Mouse (Mus musculus) lung, adult 18-20 months (tissue): Measurements from ENCODE around the gene Smyd3.

ENCODE experiments used
- DNase-seq, 2 experiments: peaks; one replicate each; pipeline ENCODE4 v3.0.0; 2022; ENCODE audit warnings: mixed read lengths in 2 of 2

Gene Smyd3

DNA sequence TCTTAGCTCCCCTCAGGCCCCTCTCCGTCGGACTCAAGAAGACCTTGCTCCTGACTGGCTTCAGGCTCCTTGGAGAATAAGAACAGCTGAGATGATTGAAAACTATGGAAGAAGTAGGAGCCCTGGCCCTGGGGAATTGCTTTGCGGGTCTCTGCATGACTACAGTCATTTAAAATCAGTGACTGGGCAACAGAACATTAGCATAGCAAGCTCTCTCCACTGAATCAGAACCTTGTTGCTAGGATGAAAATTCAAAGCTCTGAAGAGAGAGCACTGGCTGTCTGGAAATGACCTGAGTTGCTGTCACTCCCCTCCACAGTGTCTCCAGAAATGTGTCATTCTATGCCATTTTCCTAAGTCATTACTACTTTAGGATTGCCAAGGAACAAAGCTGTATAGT lies 357.1 kb downstream of the Smyd3 start:
- DNase-seq: no peak

DNA sequence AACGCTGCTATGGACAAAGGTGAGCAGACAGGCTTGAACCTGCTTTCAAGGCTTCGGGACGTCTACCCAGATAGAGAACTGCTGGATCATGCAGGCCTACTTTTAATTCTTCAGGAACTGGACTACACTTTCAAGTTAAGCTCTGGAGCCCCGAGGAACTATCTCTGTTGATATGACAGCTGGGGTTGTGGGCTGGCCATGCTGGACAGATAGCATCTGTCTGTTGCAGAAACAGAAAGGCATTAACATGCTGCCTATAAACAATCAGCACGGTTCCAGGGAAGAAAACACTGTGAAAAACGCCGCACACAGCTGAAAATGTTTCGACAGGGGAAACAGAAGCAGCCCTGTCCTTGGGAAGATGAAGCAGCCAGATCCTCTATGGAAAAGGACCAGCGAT lies 365.5 kb downstream of the Smyd3 start:
- DNase-seq: no peak

- no peak for DNase-seq
Measured at GRCm38 (mm10) chr1:179151275-179151674, 366.6 kb downstream of the Smyd3 start.

- no peak for DNase-seq
Measured at GRCm38 (mm10) chr1:179149468-179150140, 368.2 kb downstream of the Smyd3 start.

- DNase-seq: peak in 1 of 2 experiments; percentile 42
Measured at GRCm38 (mm10) chr1:179146730-179147167, 371.1 kb downstream of the Smyd3 start.

- DNase-seq: no peak
Measured at GRCm38 (mm10) chr1:179143154-179143832, 374.5 kb downstream of the Smyd3 start.

DNA sequence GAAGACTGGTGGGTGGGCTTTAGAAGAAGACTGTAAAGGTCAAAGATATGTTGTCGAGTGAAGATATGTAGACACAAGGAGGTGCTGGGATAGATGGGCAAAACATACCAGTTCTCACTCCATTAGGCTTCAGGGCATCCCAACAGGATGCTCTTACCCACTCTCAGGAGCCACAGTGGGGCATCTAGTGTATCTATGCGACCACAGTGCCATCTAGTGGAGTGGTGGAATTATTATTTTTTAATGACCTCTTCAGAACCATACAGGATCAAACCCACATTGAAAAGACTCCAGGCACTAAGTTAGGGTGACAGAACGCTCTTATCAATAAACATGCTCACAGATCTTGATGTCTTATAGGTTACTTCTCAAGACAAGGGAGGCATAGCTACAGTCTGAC lies 375.7 kb downstream of the Smyd3 start:
- DNase-seq: peak in 1 of 2 experiments; percentile 51

DNA sequence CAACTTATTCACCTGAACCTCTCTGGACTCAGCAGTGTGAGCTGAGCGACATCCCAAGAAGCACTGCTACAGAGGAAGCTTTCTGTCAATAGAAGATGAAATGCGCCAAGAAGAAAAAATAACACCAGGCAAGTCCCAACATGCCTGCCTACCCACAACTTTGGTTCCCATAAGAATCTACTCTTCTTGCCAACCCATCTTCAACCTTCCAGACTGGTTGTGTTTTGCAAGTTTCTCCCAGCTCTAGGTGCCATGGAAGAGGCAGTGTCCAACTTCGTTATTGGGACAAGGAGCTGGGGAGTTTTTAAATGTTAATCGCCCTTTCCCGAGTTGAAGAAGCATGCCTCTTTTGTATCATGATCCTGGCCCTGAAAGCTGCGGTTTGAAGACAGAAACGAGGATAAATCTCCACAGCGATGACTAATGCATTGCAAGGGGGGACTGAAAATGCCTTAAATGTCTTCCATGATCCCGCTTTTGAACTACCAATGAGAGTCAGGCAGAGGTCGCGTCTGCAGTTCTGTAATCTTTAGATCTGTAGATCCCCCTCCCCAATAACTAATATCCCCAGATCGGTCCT lies 376.7 kb downstream of the Smyd3 start:
- no peak for DNase-seq

GRCm38 (mm10) chr1:179137145-179137477 lies 380.7 kb downstream of the Smyd3 start:
- no peak for DNase-seq

DNA sequence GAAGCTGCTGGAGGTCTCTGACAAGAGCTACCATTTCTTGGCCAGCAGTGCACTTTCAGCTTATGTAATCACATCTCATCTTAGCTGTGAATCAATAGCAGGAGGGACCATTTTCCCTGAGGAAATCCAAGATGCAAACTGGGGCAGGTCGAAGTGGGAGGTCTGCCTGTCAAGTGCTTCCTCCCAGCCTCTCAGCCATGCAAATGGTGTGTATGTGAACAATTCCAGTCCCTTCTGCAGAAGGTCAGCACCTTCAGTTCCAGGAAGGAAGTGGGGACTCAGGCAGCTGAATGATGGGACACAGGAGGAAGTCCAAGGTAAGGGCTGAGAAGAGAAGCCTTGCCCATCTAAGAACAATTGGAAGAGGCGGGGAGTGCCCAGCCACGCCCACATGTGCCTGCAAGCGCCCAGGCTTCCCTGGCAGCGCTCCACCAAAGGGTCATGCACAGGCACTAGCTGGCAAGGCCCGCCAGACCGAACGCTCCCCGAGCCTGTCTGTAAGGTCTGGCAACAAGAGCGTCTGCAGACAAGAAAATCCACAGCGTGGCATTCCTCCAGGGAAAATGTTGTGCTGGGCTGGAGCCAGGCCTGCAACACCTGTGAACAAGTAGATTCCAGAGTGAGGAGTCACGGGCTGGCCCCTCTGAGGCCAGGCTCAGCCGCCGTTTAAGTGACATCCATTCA lies 381.2 kb downstream of the Smyd3 start:
- peak; percentile 67 to 81 for DNase-seq

- no peak for DNase-seq
Measured at GRCm38 (mm10) chr1:179129995-179130394, 387.8 kb downstream of the Smyd3 start.

- no peak for DNase-seq
Measured at GRCm38 (mm10) chr1:179126287-179126686, 391.6 kb downstream of the Smyd3 start.

GRCm38 (mm10) chr1:179122476-179123229 lies 395.2 kb downstream of the Smyd3 start:
- no peak for DNase-seq

DNA sequence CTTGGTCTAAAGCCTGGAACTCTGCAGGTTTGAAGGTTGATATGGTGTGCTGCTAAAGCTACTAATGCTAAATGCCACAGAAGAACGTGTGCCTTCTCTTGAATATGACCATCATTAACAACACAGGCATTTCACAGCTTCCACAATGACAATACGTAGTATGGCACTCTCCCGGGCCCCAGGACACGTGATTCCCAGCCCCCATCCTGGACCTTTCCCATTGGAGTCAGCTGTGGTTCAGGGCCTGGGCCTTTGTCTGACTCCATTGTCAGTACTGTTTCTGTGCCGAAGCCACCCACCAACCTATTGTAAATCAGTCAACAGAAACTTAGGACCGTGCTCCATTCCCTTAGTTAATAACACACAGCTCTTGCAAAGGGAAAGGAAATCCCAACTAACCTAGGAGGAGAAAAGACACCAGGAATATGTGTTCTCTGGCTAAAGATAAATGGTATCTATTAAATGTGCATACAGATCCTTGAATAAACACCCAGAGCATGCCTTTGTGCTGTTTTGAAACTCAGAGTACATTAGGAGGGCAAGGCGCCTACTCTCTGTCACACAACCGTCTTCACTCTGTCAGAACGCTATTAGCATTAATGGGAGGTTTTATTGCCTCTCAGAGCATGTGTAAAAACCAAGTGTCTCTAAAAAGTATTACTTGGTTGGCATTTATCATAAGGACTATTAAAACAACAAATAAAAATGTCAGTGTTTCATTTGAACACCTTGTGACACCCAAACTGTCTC lies 397.4 kb downstream of the Smyd3 start:
- no peak for DNase-seq

GRCm38 (mm10) chr1:179118673-179119072 lies 399.2 kb downstream of the Smyd3 start:
- no peak for DNase-seq

GRCm38 (mm10) chr1:179116729-179117663 lies 400.8 kb downstream of the Smyd3 start:
- no peak for DNase-seq

- DNase-seq: no peak
Measured at GRCm38 (mm10) chr1:179114833-179115495, 402.9 kb downstream of the Smyd3 start.

DNA sequence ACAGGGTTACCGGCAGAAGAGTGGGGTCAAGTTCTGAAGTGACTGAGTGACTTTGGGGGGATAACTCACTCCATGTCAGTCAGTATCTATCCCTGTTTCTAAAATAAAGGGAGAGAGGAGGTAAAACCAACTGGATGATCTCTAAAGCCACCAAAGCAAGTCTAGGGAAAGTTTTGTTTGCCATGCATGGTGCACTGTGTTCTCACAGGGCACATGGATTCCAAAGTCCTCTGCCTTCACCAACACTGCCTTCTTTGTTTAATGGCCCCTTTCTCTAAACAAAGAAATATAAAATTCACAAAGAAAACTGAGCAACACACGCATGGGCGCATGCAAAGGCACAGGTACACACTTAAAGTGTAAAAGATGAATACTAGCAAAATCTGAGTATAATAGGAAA lies 403.5 kb downstream of the Smyd3 start:
- no peak for DNase-seq

- DNase-seq: no peak
Measured at GRCm38 (mm10) chr1:179108759-179109158, 409.1 kb downstream of the Smyd3 start.
